Mouse (Mus musculus) bone marrow, adult 2 months (tissue): Measurements from ENCODE around the gene Igfbp7. TPM values are rescaled to one million over a fixed set of nuclear protein-coding genes. Genes with fewer than 3 reads are reported as not detected.

Experiments used
- H3K27ac ChIP-seq: fragments of 200-500 bp; 2 replicates; pipeline ENCODE4 v1.5.1; 2012; ENCODE audit warnings: low read depth, mild to moderate bottlenecking, control low read depth, inconsistent platforms, low read length; ENCODE audit not compliant: control insufficient read depth, poor library complexity, insufficient read depth
- H3K4me1 ChIP-seq: fragments of 200-500 bp; 2 replicates; pipeline ENCODE4 v1.6.1; 2011; ENCODE audit warnings: low read length; ENCODE audit not compliant: control insufficient read depth, insufficient read depth
- H3K4me3 ChIP-seq: fragments of 200-500 bp; replicated peaks from 2 replicates; pipeline ENCODE3; 2011; ENCODE audit warnings: mild to moderate bottlenecking, low read depth, low read length, control low read depth; ENCODE audit not compliant: control insufficient read depth
- CTCF ChIP-seq: fragments of 200-500 bp; IDR thresholded peaks from 2 replicates; pipeline ENCODE4 v1.5.1; 2011; ENCODE audit warnings: low read length, control low read depth; ENCODE audit not compliant: control insufficient read depth, insufficient read depth
- POLR2A ChIP-seq: fragments of 200-500 bp; IDR thresholded peaks from 2 replicates; pipeline ENCODE4 v1.6.1; 2011; ENCODE audit warnings: low read depth, mild to moderate bottlenecking, control low read depth, low read length, borderline replicate concordance; ENCODE audit not compliant: control insufficient read depth
- WGBS: fragments of 180-500 bp; shearing (Covaris S2); methylation state at CpG from one replicate; pipeline ENCODE4 v1.1.7; 2018; 5-methylcytosine and 5-hydroxymethylcytosine counted together
- polyA plus RNA-seq: library from polyadenylated mRNA; stranded (reverse); fragments of >200 nt; gene quantifications from 2 replicates; pipeline ENCODE4 v1.2.4, GENCODE M21; 2011; ENCODE audit warnings: low replicate concordance; ENCODE audit not compliant: missing spikeins, insufficient read depth, insufficient read length

Igfbp7 gene
- polyA plus RNA-seq, 1 experiment, result 24.2 TPM

GRCm38 (mm10) chr5:77379434-77380135, 28.3 kb downstream of the Igfbp7 start:
- TF ChIP-seq CTCF (no peak), POLR2A (no peak)
- WGBS, result 85% methylated on average over 14 of the region's 14 CpGs
- H3K4me1 ChIP-seq, result no peaks in the 10 kb centered on the region; the same call in 1 of the 2 replicates
- H3K4me3 ChIP-seq, result no peak overlapping the region
- no peak overlapping the region for H3K27ac ChIP-seq

- Histone ChIP-seq H3K4me1 (no peaks in the 10 kb centered on the region), H3K4me3 (no peak overlapping the region), H3K27ac (no peak overlapping the region)
- TF ChIP-seq CTCF, result no peak
- no peak for TF ChIP-seq POLR2A
- 68% methylated on average over 3 of the region's 3 CpGs for WGBS
Observed at GRCm38 (mm10) chr5:77378027-77378426, 29.8 kb downstream of the Igfbp7 start.

GRCm38 (mm10) chr5:77375546-77375945, 32.3 kb downstream of the Igfbp7 start:
- TF ChIP-seq CTCF (no peak), POLR2A (no peak)
- H3K27ac ChIP-seq, result no peak overlapping the region

GRCm38 (mm10) chr5:77374945-77375344, 32.9 kb downstream of the Igfbp7 start:
- WGBS, result 14% methylated on average over 3 of the region's 3 CpGs
- Histone ChIP-seq H3K27ac (no peak overlapping the region), H3K4me1 (no peaks in the 10 kb centered on the region), H3K4me3 (no peak overlapping the region)
- TF ChIP-seq POLR2A, result no peak
- TF ChIP-seq CTCF, result no peak

More at GRCm38 (mm10) chr5:77375546-77375945, 32.3 kb downstream of the Igfbp7 start:
- H3K4me1 ChIP-seq, result no peaks in the 10 kb centered on the region
- WGBS, result 77% methylated on average over 4 of the region's 4 CpGs
- H3K4me3 ChIP-seq, result no peak overlapping the region

- Histone ChIP-seq H3K27ac (no peak overlapping the region), H3K4me3 (no peak overlapping the region), H3K4me1 (no peaks in the 10 kb centered on the region; the same call in 1 of the 2 replicates)
- TF ChIP-seq CTCF (no peak), POLR2A (no peak)
- WGBS, result 18% methylated on average over 6 of the region's 6 CpGs
Observed at GRCm38 (mm10) chr5:77372778-77373177, 35.1 kb downstream of the Igfbp7 start.

- WGBS, result 41% methylated on average over 7 of the region's 7 CpGs
- Histone ChIP-seq H3K27ac (no peak overlapping the region), H3K4me1 (no peaks in the 10 kb centered on the region; the same call in 1 of the 2 replicates), H3K4me3 (no peak overlapping the region)
- TF ChIP-seq CTCF (no peak), POLR2A (no peak)
Observed at GRCm38 (mm10) chr5:77372242-77372641, 35.6 kb downstream of the Igfbp7 start.

- H3K27ac ChIP-seq, result no peak overlapping the region
- TF ChIP-seq POLR2A (no peak), CTCF (no peak)
- H3K4me1 ChIP-seq, result no peaks in the 10 kb centered on the region; the same call in 1 of the 2 replicates
- WGBS, result 68% methylated on average over 5 of the region's 5 CpGs
- H3K4me3 ChIP-seq, result no peak overlapping the region
Observed at GRCm38 (mm10) chr5:77370378-77370892, 37.4 kb downstream of the Igfbp7 start.

GRCm38 (mm10) chr5:77369394-77369793, 38.4 kb downstream of the Igfbp7 start:
- H3K4me1 ChIP-seq, result no peaks in the 10 kb centered on the region; the same call in 1 of the 2 replicates
- 58% methylated on average over 5 of the region's 5 CpGs for WGBS
- TF ChIP-seq CTCF (no peak), POLR2A (no peak)
- H3K27ac ChIP-seq, result no peak overlapping the region
- H3K4me3 ChIP-seq, result no peak overlapping the region
